Mouse (Mus musculus): Measurements from ENCODE around the gene Trip13. TPM values are rescaled to one million over a fixed set of nuclear protein-coding genes. Genes with fewer than 3 reads are reported as not detected.

Gene Trip13
- polyA plus RNA-seq, 1 experiment from 2014 or later, result 54.9 TPM

DNA sequence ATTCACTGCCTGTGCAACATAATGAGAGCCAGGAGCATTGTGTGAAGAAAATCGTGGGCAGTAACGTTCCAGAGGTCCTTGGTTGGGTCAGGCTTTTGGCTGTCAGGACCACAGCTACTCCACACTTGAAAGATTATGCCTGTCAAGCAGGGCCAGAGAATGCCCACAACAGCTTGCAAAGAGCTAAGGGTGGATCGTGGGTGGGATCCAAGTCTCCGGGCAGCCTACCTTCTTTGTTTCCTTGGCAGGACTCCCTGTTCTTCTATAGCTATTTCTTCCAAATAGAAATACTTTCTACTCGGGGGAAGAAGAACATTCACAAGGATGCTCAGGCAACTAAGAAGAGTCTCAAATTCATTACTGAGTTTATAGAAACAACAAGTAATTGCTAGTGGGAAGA lies 30.4 kb downstream of the Trip13 start:
- 87% methylated on average over 5 of the region's 5 CpGs for WGBS
- Histone ChIP-seq H3K9ac (ENCODE audit: low read depth, low read length) (no peak overlapping the region), H3K27me3 (ENCODE audit: control insufficient read depth, insufficient read depth, low read length) (no peaks in the 10 kb centered on the region), H3K4me3 (ENCODE audit: low read length) (no peak overlapping the region), H3K36me3 (ENCODE audit: control insufficient read depth, insufficient read depth, low read length) (peaks cover 9% of the 10 kb centered on the region; the same call in 1 of the 2 replicates), H3K27ac (ENCODE audit: low read depth, low read length) (no peak overlapping the region), H3K4me1 (ENCODE audit: control insufficient read depth, insufficient read depth, low read length) (no peaks in the 10 kb centered on the region), H3K4me2 (replicated peaks; ENCODE audit: low read depth, low read length) (no peak overlapping the region), H3K9me3 (ENCODE audit: control insufficient read depth, low read length) (no peaks in the 10 kb centered on the region)
- ATAC-seq (ENCODE audit: low FRiP score, low TSS enrichment), result no peak

- Histone ChIP-seq H3K27ac (ENCODE audit: low read depth, low read length) (no peak overlapping the region), H3K4me3 (ENCODE audit: low read length) (no peak overlapping the region), H3K27me3 (ENCODE audit: control insufficient read depth, insufficient read depth, low read length) (no peaks in the 10 kb centered on the region), H3K9ac (ENCODE audit: low read depth, low read length) (no peak overlapping the region), H3K9me3 (ENCODE audit: control insufficient read depth, low read length) (no peaks in the 10 kb centered on the region), H3K4me2 (replicated peaks; ENCODE audit: low read depth, low read length) (no peak overlapping the region), H3K4me1 (ENCODE audit: control insufficient read depth, insufficient read depth, low read length) (no peaks in the 10 kb centered on the region), H3K36me3 (ENCODE audit: control insufficient read depth, insufficient read depth, low read length) (no peaks in the 10 kb centered on the region)
- ATAC-seq (ENCODE audit: low FRiP score, low TSS enrichment), result no peak
- 71% methylated on average over 3 of the region's 3 CpGs for WGBS
Measured at GRCm38 (mm10) chr13:73897561-73897960, 40.0 kb downstream of the Trip13 start.

- Histone ChIP-seq H3K4me3 (ENCODE audit: low read length) (no peak overlapping the region), H3K27me3 (ENCODE audit: control insufficient read depth, insufficient read depth, low read length) (no peaks in the 10 kb centered on the region), H3K27ac (ENCODE audit: low read depth, low read length) (peak overlapping the region; percentile 24; the same call in 1 of the 2 replicates), H3K4me1 (ENCODE audit: control insufficient read depth, insufficient read depth, low read length) (0 out of 2 replicates have a peak, but pooled peaks cover 5% of the 10 kb centered on the region), H3K9ac (ENCODE audit: low read depth, low read length) (no peak overlapping the region), H3K36me3 (ENCODE audit: control insufficient read depth, insufficient read depth, low read length) (no peaks in the 10 kb centered on the region), H3K4me2 (replicated peaks; ENCODE audit: low read depth, low read length) (no peak overlapping the region), H3K9me3 (ENCODE audit: control insufficient read depth, low read length) (no peaks in the 10 kb centered on the region)
- peak; percentile 69; the same call in 1 of the 2 replicates for ATAC-seq (ENCODE audit: low FRiP score, low TSS enrichment)
- 51% methylated on average over 6 of the region's 6 CpGs for WGBS
Measured at GRCm38 (mm10) chr13:73892493-73893178, 44.9 kb downstream of the Trip13 start.

- WGBS, result 48% methylated on average over 4 of the region's 4 CpGs
- H3K9ac ChIP-seq (ENCODE audit: low read depth, low read length), result no peak overlapping the region
- no peak overlapping the region for H3K27ac ChIP-seq (ENCODE audit: low read depth, low read length)
- peak; percentile 67; the same call in 1 of the 2 replicates for ATAC-seq (ENCODE audit: low FRiP score, low TSS enrichment)
- H3K4me2 ChIP-seq (replicated peaks; ENCODE audit: low read depth, low read length), result no peak overlapping the region
- H3K27me3 ChIP-seq (ENCODE audit: control insufficient read depth, insufficient read depth, low read length), result no peaks in the 10 kb centered on the region
- H3K9me3 ChIP-seq (ENCODE audit: control insufficient read depth, low read length), result no peaks in the 10 kb centered on the region
- no peak overlapping the region for H3K4me3 ChIP-seq (ENCODE audit: low read length)
- no peaks in the 10 kb centered on the region for H3K36me3 ChIP-seq (ENCODE audit: control insufficient read depth, insufficient read depth, low read length)
- H3K4me1 ChIP-seq (ENCODE audit: control insufficient read depth, insufficient read depth, low read length), result 0 out of 2 replicates have a peak, but pooled peaks cover 7% of the 10 kb centered on the region
Measured at GRCm38 (mm10) chr13:73887415-73887874, 50.1 kb downstream of the Trip13 start.

- no peak for ATAC-seq (ENCODE audit: low FRiP score, low TSS enrichment)
- no peaks in the 10 kb centered on the region for H3K9me3 ChIP-seq (ENCODE audit: control insufficient read depth, low read length)
- H3K27ac ChIP-seq (ENCODE audit: low read depth, low read length), result no peak overlapping the region
- WGBS, result 64% methylated on average over 5 of the region's 5 CpGs
- no peaks in the 10 kb centered on the region for H3K36me3 ChIP-seq (ENCODE audit: control insufficient read depth, insufficient read depth, low read length)
- H3K9ac ChIP-seq (ENCODE audit: low read depth, low read length), result no peak overlapping the region
- 0 out of 2 replicates have a peak, but pooled peaks cover 4% of the 10 kb centered on the region for H3K4me1 ChIP-seq (ENCODE audit: control insufficient read depth, insufficient read depth, low read length)
- no peaks in the 10 kb centered on the region for H3K27me3 ChIP-seq (ENCODE audit: control insufficient read depth, insufficient read depth, low read length)
- no peak overlapping the region for H3K4me3 ChIP-seq (ENCODE audit: low read length)
- H3K4me2 ChIP-seq (replicated peaks; ENCODE audit: low read depth, low read length), result no peak overlapping the region
Measured at GRCm38 (mm10) chr13:73886601-73887000, 51.0 kb downstream of the Trip13 start.

GRCm38 (mm10) chr13:73886066-73886465 lies 51.5 kb downstream of the Trip13 start:
- Histone ChIP-seq H3K9me3 (ENCODE audit: control insufficient read depth, low read length) (no peaks in the 10 kb centered on the region), H3K36me3 (ENCODE audit: control insufficient read depth, insufficient read depth, low read length) (no peaks in the 10 kb centered on the region), H3K4me1 (ENCODE audit: control insufficient read depth, insufficient read depth, low read length) (0 out of 2 replicates have a peak, but pooled peaks cover 4% of the 10 kb centered on the region), H3K27me3 (ENCODE audit: control insufficient read depth, insufficient read depth, low read length) (no peaks in the 10 kb centered on the region), H3K9ac (ENCODE audit: low read depth, low read length) (no peak overlapping the region), H3K27ac (ENCODE audit: low read depth, low read length) (no peak overlapping the region), H3K4me3 (ENCODE audit: low read length) (no peak overlapping the region), H3K4me2 (replicated peaks; ENCODE audit: low read depth, low read length) (no peak overlapping the region)
- ATAC-seq (ENCODE audit: low FRiP score, low TSS enrichment), result no peak
- 81% methylated on average over 4 of the region's 4 CpGs for WGBS

- 0 out of 2 replicates have a peak, but pooled peaks cover 4% of the 10 kb centered on the region for H3K4me1 ChIP-seq (ENCODE audit: control insufficient read depth, insufficient read depth, low read length)
- H3K9ac ChIP-seq (ENCODE audit: low read depth, low read length), result no peak overlapping the region
- no peak overlapping the region for H3K4me3 ChIP-seq (ENCODE audit: low read length)
- no peaks in the 10 kb centered on the region for H3K9me3 ChIP-seq (ENCODE audit: control insufficient read depth, low read length)
- 88% methylated on average over 4 of the region's 4 CpGs for WGBS
- H3K27ac ChIP-seq (ENCODE audit: low read depth, low read length), result no peak overlapping the region
- no peak overlapping the region for H3K4me2 ChIP-seq (replicated peaks; ENCODE audit: low read depth, low read length)
- no peaks in the 10 kb centered on the region for H3K36me3 ChIP-seq (ENCODE audit: control insufficient read depth, insufficient read depth, low read length)
- no peaks in the 10 kb centered on the region for H3K27me3 ChIP-seq (ENCODE audit: control insufficient read depth, insufficient read depth, low read length)
- no peak for ATAC-seq (ENCODE audit: low FRiP score, low TSS enrichment)
Measured at GRCm38 (mm10) chr13:73885656-73886055, 51.9 kb downstream of the Trip13 start.

- Histone ChIP-seq H3K4me2 (replicated peaks; ENCODE audit: low read depth, low read length) (no peak overlapping the region), H3K9me3 (ENCODE audit: control insufficient read depth, low read length) (no peaks in the 10 kb centered on the region), H3K27ac (ENCODE audit: low read depth, low read length) (no peak overlapping the region), H3K4me3 (ENCODE audit: low read length) (no peak overlapping the region), H3K27me3 (ENCODE audit: control insufficient read depth, insufficient read depth, low read length) (no peaks in the 10 kb centered on the region), H3K36me3 (ENCODE audit: control insufficient read depth, insufficient read depth, low read length) (no peaks in the 10 kb centered on the region), H3K9ac (ENCODE audit: low read depth, low read length) (no peak overlapping the region), H3K4me1 (ENCODE audit: control insufficient read depth, insufficient read depth, low read length) (no peaks in the 10 kb centered on the region)
- 66% methylated on average over 8 of the region's 8 CpGs for WGBS
- no peak for ATAC-seq (ENCODE audit: low FRiP score, low TSS enrichment)
Measured at GRCm38 (mm10) chr13:73881347-73881746, 56.2 kb downstream of the Trip13 start.

- no peaks in the 10 kb centered on the region for H3K27me3 ChIP-seq (ENCODE audit: control insufficient read depth, insufficient read depth, low read length)
Measured at GRCm38 (mm10) chr13:73879824-73880223, 57.8 kb downstream of the Trip13 start.

More at GRCm38 (mm10) chr13:73879824-73880223, 57.8 kb downstream of the Trip13 start:
- Histone ChIP-seq H3K4me1 (ENCODE audit: control insufficient read depth, insufficient read depth, low read length) (no peaks in the 10 kb centered on the region), H3K9me3 (ENCODE audit: control insufficient read depth, low read length) (no peaks in the 10 kb centered on the region), H3K4me3 (ENCODE audit: low read length) (no peak overlapping the region), H3K4me2 (replicated peaks; ENCODE audit: low read depth, low read length) (no peak overlapping the region), H3K9ac (ENCODE audit: low read depth, low read length) (no peak overlapping the region), H3K27ac (ENCODE audit: low read depth, low read length) (no peak overlapping the region), H3K36me3 (ENCODE audit: control insufficient read depth, insufficient read depth, low read length) (no peaks in the 10 kb centered on the region)
- 90% methylated on average over 5 of the region's 5 CpGs for WGBS
- no peak for ATAC-seq (ENCODE audit: low FRiP score, low TSS enrichment)

Data from kidney, embryonic 14.5 days (tissue).